Mouse (Mus musculus) adrenal gland, postnatal 36 days (tissue): ENCODE data around the gene Fbn1. TPM values are rescaled to one million over a fixed set of nuclear protein-coding genes. Genes with fewer than 3 reads are reported as not detected.

Source experiments
- total RNA-seq, 2 experiments: library from RNA; stranded (reverse); gene quantifications; 2 replicates each; pipeline ENCODE4 v1.2.3; 2021

The Fbn1 gene
- total RNA-seq, 2 experiments from 2014 or later: 45.1 to 84.3 TPM

Other genes starting within 250 kb of the Fbn1 start
- not detected for gene Gm9913, start 2.9 kb downstream of the Fbn1 start, total RNA-seq
- gene Cep152, start 117.1 kb upstream of the Fbn1 start, total RNA-seq: 1 to 10 TPM; 2.6 to 2.7 TPM
- 100 to 1,000 TPM; 118 to 132 TPM for gene Eid1, start 165.1 kb upstream of the Fbn1 start, total RNA-seq
- 1 to 10 TPM; 3.2 to 3.4 TPM for gene Shc4, start 216.2 kb upstream of the Fbn1 start, total RNA-seq